In genomic region chr12:109543281-109543923, GRCm38 (mm10) we compare ENCODE assay signal across 15 mouse cellular contexts. TPM values are rescaled to one million over a fixed set of nuclear protein-coding genes. Genes with fewer than 3 reads are reported as not detected.
DNase-seq lines count a peak whose midpoint lies in the region; ATAC-seq and TF ChIP-seq lines count a peak whose summit lies in the region.
"Had no signal": no experiment of that assay in that cellular context is flagged by ENCODE, and none has a peak within 500 bp of the region (broad histone marks: within the 10 kb centered on the region; RNA-seq: fewer than 3 reads in every experiment).

No protein-coding gene starts in this region.

- TF ChIP-seq CTCF in thymus, adult 2 months (IDR thresholded peaks at IDR 0.05; ENCODE audit: borderline replicate concordance, control insufficient read depth, extremely low read depth, insufficient read depth, low read length, poor library complexity), result no peak

- H3K27ac ChIP-seq in hindbrain, embryonic 16.5 days (ENCODE audit: low read depth, low read length), result no peak overlapping the region
- H3K27ac ChIP-seq in hindbrain, embryonic 13.5 days, result no peak overlapping the region
- no peak overlapping the region for H3K27ac ChIP-seq in midbrain, embryonic 16.5 days (ENCODE audit: low read length)
- H3K27ac ChIP-seq in midbrain, embryonic 13.5 days, result no peak overlapping the region
- H3K27ac ChIP-seq in thymus, adult 2 months (ENCODE audit: control insufficient read depth, insufficient read depth, low read length), result no peak overlapping the region
- H3K27ac ChIP-seq: embryonic facial prominence, embryonic 13.5 days; heart, embryonic 15.5 days; limb, embryonic 13.5 days; liver, embryonic 15.5 days; stomach, postnatal 0 days had no signal

- H3K9ac ChIP-seq in hindbrain, embryonic 16.5 days (ENCODE audit: low read depth, low read length), result no peak overlapping the region
- no peak overlapping the region for H3K9ac ChIP-seq in hindbrain, embryonic 13.5 days
- H3K9ac ChIP-seq in midbrain, embryonic 16.5 days (ENCODE audit: low read depth, low read length), result no peak overlapping the region
- no peak overlapping the region for H3K9ac ChIP-seq in midbrain, embryonic 13.5 days (replicated peaks)
- H3K9ac ChIP-seq: embryonic facial prominence, embryonic 13.5 days; heart, embryonic 15.5 days; limb, embryonic 13.5 days; liver, embryonic 15.5 days had no signal

- H3K9me3 ChIP-seq in hindbrain, embryonic 16.5 days (ENCODE audit: control insufficient read depth, low read length), result peaks cover 11% of the 10 kb centered on the region
- peaks cover 18% of the 10 kb centered on the region for H3K9me3 ChIP-seq in hindbrain, embryonic 13.5 days
- H3K9me3 ChIP-seq in midbrain, embryonic 16.5 days (replicated peaks; ENCODE audit: control insufficient read depth, low read length, poor library complexity, severe bottlenecking), result peaks cover 6% of the 10 kb centered on the region
- H3K9me3 ChIP-seq in midbrain, embryonic 13.5 days, result peaks cover 28% of the 10 kb centered on the region

- peak; percentile 52 for DNase-seq in cerebellum, adult 11-12 months
- DNase-seq in cerebellum, postnatal 4 days (ENCODE audit: low spot score in 2 of 2), result no peak
- DNase-seq in thymus, adult 2 months, result no peak
- DNase-seq in kidney, adult 9 months, result no peak
- DNase-seq: kidney, adult 11 months had no signal

- peaks cover 3% of the 10 kb centered on the region for H3K36me3 ChIP-seq in hindbrain, embryonic 16.5 days (ENCODE audit: control insufficient read depth, insufficient read depth, low read length)
- peaks cover 37% of the 10 kb centered on the region for H3K36me3 ChIP-seq in hindbrain, embryonic 13.5 days
- H3K36me3 ChIP-seq in midbrain, embryonic 16.5 days (ENCODE audit: control insufficient read depth, insufficient read depth, low read length), result peaks cover 11% of the 10 kb centered on the region
- H3K36me3 ChIP-seq in midbrain, embryonic 13.5 days, result peaks cover 34% of the 10 kb centered on the region
- no peaks in the 10 kb centered on the region for H3K36me3 ChIP-seq in thymus, adult 2 months (ENCODE audit: control insufficient read depth, insufficient read depth, low read length)
- H3K36me3 ChIP-seq: heart, embryonic 15.5 days; liver, embryonic 15.5 days had no signal

- ATAC-seq in hindbrain, embryonic 16.5 days, result no peak; the same call in 1 of the 2 replicates
- ATAC-seq in hindbrain, embryonic 13.5 days (ENCODE audit: low FRiP score), result no peak
- no peak for ATAC-seq in midbrain, embryonic 16.5 days
- ATAC-seq in midbrain, embryonic 13.5 days, result no peak

- no peak for TF ChIP-seq POLR2A in thymus, adult 2 months (IDR thresholded peaks at IDR 0.05; ENCODE audit: control insufficient read depth, extremely low read depth, insufficient read depth, low read length, poor library complexity)

- peaks cover 8% of the 10 kb centered on the region for H3K4me1 ChIP-seq in hindbrain, embryonic 16.5 days (ENCODE audit: control insufficient read depth, insufficient read depth, low read depth, low read length)
- H3K4me1 ChIP-seq in hindbrain, embryonic 13.5 days (replicated peaks), result peaks cover 26% of the 10 kb centered on the region
- peaks cover 2% of the 10 kb centered on the region; the same call in 1 of the 2 replicates for H3K4me1 ChIP-seq in midbrain, embryonic 16.5 days (ENCODE audit: control insufficient read depth, insufficient read depth, low read length)
- peaks cover 24% of the 10 kb centered on the region for H3K4me1 ChIP-seq in midbrain, embryonic 13.5 days (replicated peaks)
- H3K4me1 ChIP-seq in thymus, adult 2 months (replicated peaks; ENCODE audit: control insufficient read depth, insufficient read depth, low read length), result no peaks in the 10 kb centered on the region
- H3K4me1 ChIP-seq: heart, embryonic 15.5 days; megakaryocyte, embryonic 14.5 days had no signal

- H3K4me3 ChIP-seq in hindbrain, embryonic 16.5 days (ENCODE audit: low read length), result peak overlapping the region; percentile 23
- no peak overlapping the region for H3K4me3 ChIP-seq in hindbrain, embryonic 13.5 days
- H3K4me3 ChIP-seq in midbrain, embryonic 16.5 days (ENCODE audit: low read depth, low read length), result peak overlapping the region; percentile 24
- H3K4me3 ChIP-seq in midbrain, embryonic 13.5 days (replicated peaks), result no peak overlapping the region
- H3K4me3 ChIP-seq in thymus, adult 2 months (ENCODE audit: control insufficient read depth, insufficient read depth, low read length), result no peak overlapping the region
- H3K4me3 ChIP-seq: megakaryocyte, embryonic 14.5 days had no signal

- peak overlapping the region; percentile 30 for H3K4me2 ChIP-seq in hindbrain, embryonic 16.5 days (ENCODE audit: low read length)
- H3K4me2 ChIP-seq in hindbrain, embryonic 13.5 days, result no peak overlapping the region
- peak overlapping the region; percentile 37 for H3K4me2 ChIP-seq in midbrain, embryonic 16.5 days (ENCODE audit: low read length)
- no peak overlapping the region for H3K4me2 ChIP-seq in midbrain, embryonic 13.5 days (replicated peaks)
- H3K4me2 ChIP-seq: liver, embryonic 15.5 days had no signal

- H3K27me3 ChIP-seq in hindbrain, embryonic 16.5 days (replicated peaks; ENCODE audit: control insufficient read depth, insufficient read depth, low read length), result no peaks in the 10 kb centered on the region
- no peaks in the 10 kb centered on the region for H3K27me3 ChIP-seq in hindbrain, embryonic 13.5 days
- no peaks in the 10 kb centered on the region for H3K27me3 ChIP-seq in midbrain, embryonic 16.5 days (ENCODE audit: control insufficient read depth, insufficient read depth, low read depth, low read length)
- 0 out of 2 replicates have a peak, but pooled peaks cover 7% of the 10 kb centered on the region for H3K27me3 ChIP-seq in midbrain, embryonic 13.5 days
- H3K27me3 ChIP-seq in thymus, adult 2 months (ENCODE audit: control insufficient read depth, insufficient read depth, low read length), result no peaks in the 10 kb centered on the region
- H3K27me3 ChIP-seq: embryonic facial prominence, embryonic 13.5 days; heart, embryonic 15.5 days; limb, embryonic 13.5 days had no signal

- 85% methylated on average over 4 of the region's 4 CpGs for WGBS in hindbrain, embryonic 16.5 days
- 79% methylated on average over 4 of the region's 4 CpGs for WGBS in hindbrain, embryonic 13.5 days
- 86% methylated on average over 4 of the region's 4 CpGs for WGBS in midbrain, embryonic 16.5 days
- WGBS in midbrain, embryonic 13.5 days, result 91% methylated on average over 4 of the region's 4 CpGs
- WGBS in thymus, adult 2 months, result 86% methylated on average over 4 of the region's 4 CpGs

RNA-seq across cellular contexts. Expression of gene Rtl1, which starts 56.7 kb away (rescaled TPM):
- polyA plus RNA-seq in hindbrain, embryonic 16.5 days (2015; fragmentation: Nextera tagmentation; extraction: Ambion mirVana), result 1.7 and 2.2 TPM in 2 replicates
- polyA plus RNA-seq in hindbrain, embryonic 13.5 days (2015; fragmentation: Nextera tagmentation; extraction: Ambion mirVana), result 1.5 and 2.1 TPM in 2 replicates
- polyA plus RNA-seq in midbrain, embryonic 16.5 days (2015; fragmentation: Nextera tagmentation; extraction: Ambion mirVana), result 2.0 and 2.2 TPM in 2 replicates
- polyA plus RNA-seq in midbrain, embryonic 13.5 days (2015; fragmentation: Nextera tagmentation; extraction: Ambion mirVana), result 1.5 and 1.6 TPM in 2 replicates
- polyA plus RNA-seq in thymus, adult 2 months (2012; rRNA removed), result 0.01 TPM in 1 of 2 replicates, not detected in the other

Comparison
In these comparisons a context has a peak if more than half of its experiments do, and no peak if none do; other contexts are left out.
1. H3K4me2 ChIP-seq: peak in hindbrain, embryonic 16.5 days (single experiment) and midbrain, embryonic 16.5 days (single experiment); none in hindbrain, embryonic 13.5 days (single experiment) and midbrain, embryonic 13.5 days (single experiment).
2. H3K4me3 ChIP-seq: peak in hindbrain, embryonic 16.5 days (single experiment) and midbrain, embryonic 16.5 days (single experiment); none in hindbrain, embryonic 13.5 days (single experiment), midbrain, embryonic 13.5 days (single experiment) and thymus, adult 2 months (single experiment).